Mouse (Mus musculus): ENCODE measurements around the gene Zfp131.
"Not testable (repeated sequence)": the region's sequence is repeated elsewhere in the genome, so short reads cannot be mapped to it uniquely, and the experiment has no call there.

Gene Zfp131

DNA sequence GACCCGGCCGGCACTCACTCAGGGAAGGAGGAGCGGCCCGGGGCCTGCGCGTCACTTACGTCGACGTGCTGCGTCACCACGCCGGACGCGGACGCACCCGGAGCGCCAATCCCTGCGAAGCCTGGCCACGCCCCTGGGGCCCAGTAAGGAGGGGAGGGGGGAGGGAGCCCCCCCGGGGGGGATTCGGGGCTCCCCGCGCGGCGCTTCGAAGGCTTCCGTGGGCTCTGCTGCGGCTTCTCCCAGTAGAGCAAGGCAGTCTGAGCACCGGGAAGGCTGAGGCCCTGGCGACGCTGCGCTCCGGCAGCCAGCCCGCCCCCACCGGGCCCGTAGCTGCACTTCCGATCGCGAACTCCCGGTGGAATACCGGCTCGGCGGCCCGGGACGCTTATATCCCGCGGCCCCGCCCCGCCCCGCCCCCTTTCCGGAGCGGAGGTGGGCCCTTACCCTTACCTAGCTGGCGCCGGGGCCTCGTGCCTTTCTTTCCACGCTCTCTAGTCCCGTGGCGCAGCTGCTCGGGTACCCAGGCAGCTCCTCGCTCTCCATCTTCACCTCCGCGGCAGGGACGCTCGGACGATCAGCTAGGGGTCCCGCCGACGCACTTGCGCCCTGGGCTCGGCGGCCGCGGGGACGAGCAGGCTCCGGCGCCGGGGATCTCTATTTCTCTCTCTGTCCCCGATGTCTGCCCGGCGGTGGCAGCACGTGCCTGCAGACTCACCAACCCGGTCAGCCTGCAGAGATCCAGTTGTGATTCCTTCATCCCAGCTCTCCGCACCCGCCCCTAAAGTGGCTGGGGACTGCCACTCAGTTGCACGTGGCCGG is at the start of gene Zfp131:
TSS of gene Zfp131 (minus strand) at position 129 of the 819 bp plus-strand sequence.
- peak; percentile 96 for DNase-seq (ENCODE audit: low spot score)

DNA sequence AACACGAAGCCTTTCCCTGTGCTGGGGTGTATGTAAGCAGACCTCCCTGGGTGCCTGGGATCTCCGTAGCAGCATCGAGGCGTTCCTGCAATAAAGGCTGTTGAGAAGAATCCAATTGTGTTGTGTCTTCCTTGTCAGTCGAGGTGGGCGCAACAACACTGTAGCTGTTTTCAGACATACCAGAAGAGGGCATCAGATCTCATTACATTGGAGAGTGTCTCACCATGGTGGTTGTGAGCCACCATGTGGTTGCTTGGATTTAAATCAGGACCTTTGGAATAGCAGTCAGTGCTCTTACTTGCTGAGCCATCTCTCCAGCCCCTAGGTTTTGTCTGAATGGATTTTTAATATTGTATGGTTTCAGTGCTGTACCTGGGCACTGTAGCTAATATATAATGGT is 49.3 kb upstream of the Zfp131 start:
- DNase-seq (ENCODE audit: low spot score) = peak; percentile 10

DNA sequence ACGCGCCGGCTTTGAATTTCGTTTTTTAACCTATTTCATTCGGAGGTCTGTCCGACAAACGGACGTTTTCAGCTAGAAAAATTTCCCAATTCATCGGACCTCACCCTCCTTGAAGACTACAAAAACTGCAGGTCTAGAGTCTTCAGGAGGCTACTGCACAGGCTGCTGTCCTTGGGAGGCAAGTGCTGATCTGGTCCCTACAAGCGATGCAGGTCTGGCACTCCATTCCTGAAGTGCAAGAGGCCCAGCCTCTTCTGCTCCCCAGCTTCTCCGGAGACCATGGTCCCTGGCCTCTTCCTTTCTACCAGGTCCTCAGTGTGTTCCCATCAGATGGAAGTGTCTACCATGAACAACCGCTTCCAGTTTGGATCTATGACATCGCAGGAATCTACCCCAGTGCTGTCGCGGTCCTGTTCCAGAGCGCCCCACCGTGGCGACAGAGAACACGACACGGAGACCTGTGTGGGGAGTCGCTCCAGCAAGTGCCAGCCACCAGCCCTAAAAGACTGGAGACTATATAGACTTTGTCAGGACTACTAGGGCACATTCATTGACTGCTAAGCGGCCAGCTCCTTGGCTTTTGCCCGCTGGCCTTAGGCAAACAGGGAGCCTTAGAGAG is 47.1 kb upstream of the Zfp131 start:
- DNase-seq (ENCODE audit: low spot score) = peak; percentile 69

DNA sequence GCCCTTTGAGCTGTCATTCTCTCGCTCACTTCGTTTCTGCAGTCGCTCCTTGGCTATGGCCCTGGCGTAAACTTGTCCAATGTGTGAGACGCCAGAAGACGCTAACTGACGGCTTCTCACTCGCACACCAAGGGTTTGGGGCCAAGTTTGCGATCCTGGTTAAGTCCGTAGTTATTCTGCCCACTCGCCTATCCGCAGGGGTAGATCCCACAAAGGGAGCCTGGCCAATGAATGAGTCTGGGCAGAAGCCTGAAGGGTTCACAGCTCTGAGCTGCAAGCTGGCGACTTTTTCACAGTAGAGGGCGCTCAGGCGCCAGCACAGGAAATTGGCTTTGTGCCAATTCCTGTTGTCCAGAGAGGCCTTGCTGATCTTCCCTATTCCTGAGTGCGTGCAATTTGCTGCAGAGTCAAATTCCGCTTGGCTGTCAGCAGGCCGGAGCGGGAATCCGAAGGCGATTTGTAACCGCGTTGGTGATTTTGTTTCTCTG is 45.7 kb upstream of the Zfp131 start:
- DNase-seq (ENCODE audit: low spot score) = peak; percentile 56

DNA sequence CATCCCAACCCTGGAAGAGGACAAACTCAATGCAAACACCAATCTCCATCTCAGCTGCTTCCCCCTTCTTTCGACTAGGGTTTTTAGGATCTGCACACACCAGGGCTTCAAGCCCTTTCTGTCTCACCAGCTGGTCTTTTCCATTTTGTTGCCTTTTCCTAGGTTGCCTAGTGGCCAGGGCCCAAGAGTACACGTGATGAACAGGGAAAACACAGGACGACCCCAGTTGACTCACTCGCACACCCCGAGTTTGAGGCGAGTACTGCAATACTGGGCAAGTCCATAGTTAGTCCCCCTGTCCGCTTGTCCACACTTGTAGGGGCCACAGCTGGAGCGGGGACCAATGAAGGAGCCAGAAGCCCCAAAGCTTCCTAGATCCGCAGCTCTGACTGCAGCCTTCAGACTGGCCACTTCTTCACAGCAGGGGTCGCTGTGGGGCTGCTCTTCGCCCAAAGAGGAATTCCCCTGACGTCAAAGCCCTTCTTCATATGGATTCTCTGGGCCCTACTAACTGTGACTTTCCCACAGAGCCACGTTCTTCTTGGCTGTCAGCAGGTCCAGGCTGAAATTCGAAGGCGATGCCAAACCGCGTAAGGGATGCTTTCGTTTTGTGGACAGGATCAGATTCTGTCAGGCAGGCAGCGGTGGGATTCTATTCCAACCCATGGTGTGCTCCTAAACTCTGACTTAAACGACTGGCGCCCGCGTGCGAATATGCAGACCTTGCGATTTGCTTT is 44.8 kb upstream of the Zfp131 start, which contains the start of gene D13Ertd608e:
TSS of gene D13Ertd608e (plus strand) at position 687 of the 737 bp plus-strand sequence.
- DNase-seq (ENCODE audit: low spot score) = peak; percentile 60

DNA sequence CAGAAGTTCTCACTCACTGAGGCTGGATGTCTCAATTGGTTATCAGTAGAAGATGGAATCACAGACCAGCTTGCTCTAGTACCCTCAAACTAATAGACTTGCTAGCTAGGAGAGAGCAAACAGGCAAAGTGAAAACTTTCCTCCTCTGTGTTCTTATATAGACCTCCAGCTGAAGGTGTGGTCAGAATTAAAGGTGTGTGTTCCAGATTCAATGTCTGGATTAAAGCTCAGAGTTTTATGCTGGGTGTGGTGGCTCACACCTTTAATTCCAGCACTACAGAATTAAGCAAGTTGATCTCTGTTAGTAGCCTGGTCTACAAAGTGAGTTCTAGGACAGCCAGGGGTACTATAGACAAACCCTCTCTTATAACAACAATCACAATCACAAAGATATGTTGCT is 39.4 kb upstream of the Zfp131 start, which contains the start of gene AF067063:
TSS of gene AF067063 (minus strand) at position 101 of the 400 bp plus-strand sequence.
- DNase-seq (ENCODE audit: low spot score) = not testable (repeated sequence)

DNA sequence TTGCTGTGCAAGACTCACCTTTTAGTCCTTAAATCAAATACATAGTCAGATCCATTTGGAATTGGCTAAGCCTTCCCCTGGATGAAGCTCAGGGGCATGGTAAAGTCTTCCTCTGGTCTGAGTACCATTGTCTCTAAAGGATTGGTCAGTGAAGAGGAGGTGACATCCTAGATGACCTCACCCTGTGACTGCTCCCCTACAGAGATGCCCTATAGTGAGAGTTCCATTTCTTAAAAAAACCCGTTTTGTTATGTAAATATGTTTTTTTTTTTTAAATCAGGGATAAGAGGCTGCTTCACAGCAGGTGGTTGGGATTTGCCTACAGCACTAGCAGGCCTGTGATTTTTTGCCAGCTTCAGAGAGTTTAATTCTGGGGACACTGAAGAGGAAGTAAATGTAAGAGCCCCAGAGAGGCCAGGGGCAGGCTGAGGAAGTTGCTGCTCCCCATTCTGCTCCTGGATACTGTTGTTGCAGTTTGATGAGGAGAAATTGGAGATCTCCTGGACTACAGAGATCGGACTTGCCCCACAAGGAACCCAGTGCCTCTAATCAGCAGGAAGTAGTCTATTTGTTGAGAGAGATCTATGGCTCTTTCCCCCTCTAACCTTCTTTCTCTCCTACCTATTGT is 27.0 kb upstream of the Zfp131 start:
- DNase-seq (ENCODE audit: low spot score) = no peak

DNA sequence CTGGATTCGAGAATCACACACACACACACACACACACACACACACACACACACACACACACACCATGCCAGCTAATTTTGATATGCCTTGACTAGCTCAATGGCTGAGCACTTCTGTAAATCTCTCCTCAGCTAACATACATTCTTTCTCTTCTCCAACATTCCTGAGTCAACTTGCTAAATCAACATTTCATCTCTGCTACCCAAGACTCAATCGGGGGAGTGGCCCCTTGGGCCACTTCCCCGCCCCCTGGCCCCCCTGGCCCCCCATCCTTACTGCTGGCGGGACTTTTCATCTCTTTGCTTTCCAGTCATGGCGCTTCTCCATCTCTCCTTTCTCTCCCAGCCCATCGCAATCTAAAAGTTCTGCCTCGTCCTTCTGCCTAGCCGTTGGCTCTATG is 26.1 kb upstream of the Zfp131 start:
- no peak for DNase-seq (ENCODE audit: low spot score)

DNA sequence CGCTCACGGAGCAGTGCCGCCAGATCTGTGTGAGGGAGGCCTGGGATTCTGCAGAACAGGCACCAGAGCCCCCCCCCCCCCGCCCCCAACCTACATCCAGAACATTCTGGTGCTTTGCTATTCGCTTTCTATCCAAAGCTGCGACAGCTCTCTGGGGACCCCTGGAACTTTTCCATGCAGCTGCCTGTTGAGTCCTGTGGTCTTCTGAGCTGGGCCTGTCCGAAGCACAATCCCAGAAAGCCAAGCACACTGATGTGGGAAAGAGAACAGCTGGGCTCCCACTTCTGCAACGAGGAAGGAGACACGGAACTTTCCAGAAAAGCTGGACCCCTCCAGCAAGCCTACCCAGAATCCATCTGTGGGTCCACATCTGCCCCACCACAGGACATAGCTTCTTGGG is 19.3 kb upstream of the Zfp131 start:
- no peak for DNase-seq (ENCODE audit: low spot score)

DNA sequence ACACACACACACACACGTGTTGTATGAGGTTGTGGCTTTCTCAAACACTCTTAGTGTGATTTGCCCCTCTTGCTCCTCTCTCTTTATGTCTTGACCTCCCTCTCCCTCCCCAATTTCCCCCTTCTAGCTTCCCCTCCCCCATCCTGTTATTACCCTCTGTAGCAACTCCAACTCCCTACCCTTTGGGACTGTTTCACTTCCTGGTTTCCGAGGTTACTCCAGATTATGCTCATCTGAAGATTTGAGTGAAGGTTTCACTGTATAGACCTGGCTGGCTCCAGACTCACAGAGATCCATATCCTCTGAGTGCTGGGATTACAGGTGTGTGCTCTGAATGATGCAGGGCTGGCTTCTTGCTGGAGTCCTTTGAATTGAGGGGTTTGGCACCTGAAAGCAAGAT is 18.2 kb upstream of the Zfp131 start:
- DNase-seq (ENCODE audit: low spot score) = no peak

DNA sequence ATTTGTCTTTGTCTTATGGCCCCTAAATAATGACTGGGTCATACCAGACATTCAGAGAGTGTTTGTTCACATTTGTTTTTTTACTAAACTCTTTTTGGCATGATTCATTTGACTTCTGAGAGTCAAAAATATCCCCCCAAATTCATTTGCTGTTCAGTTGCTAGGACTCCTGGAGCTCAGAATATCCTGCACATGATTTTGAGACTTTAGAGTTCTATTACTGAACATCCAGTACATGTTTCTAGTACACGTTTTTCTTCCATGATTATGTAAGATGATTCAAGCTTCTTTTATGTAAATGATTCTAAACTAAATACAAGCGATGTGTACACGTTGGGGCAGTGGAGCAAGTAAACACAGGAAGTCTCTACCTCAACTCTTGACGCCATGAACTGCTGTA is 7.0 kb upstream of the Zfp131 start:
- no peak for DNase-seq (ENCODE audit: low spot score)

DNA sequence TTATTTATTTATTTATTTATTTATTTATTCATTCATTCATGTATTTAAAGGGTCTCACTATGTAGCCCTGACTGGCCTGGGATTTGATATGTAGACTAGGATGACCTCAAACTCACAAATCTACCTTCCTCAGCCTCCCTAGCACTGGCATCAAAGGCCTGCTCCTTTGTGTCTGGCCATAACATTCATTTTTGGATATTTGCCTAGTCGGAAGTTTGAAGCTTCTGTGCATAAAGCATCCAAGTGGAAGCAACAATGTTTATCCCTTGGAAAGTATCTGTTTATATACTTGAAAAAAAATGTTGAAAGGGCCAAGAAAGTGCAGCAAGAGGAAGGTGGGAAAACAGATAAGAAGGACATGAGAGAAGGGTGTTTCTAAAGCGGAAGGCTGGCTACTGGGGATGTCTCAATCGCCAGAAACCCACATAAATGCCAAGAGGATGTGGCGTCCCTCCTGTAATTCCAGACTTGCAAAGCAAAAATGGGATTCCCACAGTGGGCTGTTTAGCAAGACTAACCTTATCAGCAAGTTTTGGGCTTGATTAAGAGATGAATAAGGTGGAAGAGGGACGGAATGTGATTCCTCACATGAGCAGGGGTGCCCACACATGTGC is 2.2 kb upstream of the Zfp131 start:
- DNase-seq (ENCODE audit: low spot score) = no peak

DNA sequence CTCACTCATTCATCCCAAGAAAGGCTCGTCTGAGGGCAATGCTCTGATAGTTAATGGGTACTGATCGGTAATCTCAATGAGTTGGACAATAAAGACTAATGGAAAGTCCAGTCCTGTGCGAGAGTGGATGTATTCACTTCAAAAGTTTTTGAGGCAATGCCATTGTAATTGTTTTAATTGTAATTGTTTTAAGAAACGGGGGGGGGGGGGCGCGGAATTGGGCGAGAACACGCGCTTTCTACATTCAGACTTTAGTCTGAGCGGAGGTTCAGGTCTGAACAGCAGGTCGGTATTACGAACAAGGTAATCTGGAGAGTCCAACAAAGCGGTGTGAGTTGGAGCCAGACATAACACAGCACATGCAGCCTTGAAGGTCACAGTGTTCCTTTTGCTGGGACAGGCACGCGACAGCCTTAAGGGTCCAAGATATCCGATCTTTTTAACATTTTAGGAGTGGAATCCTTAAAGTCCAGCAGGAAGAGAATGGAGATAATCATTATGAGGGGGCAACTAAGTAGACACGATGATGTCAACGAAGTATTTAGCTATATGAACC is 969 bp upstream of the Zfp131 start:
- peak; percentile 55 for DNase-seq (ENCODE audit: low spot score)

DNA sequence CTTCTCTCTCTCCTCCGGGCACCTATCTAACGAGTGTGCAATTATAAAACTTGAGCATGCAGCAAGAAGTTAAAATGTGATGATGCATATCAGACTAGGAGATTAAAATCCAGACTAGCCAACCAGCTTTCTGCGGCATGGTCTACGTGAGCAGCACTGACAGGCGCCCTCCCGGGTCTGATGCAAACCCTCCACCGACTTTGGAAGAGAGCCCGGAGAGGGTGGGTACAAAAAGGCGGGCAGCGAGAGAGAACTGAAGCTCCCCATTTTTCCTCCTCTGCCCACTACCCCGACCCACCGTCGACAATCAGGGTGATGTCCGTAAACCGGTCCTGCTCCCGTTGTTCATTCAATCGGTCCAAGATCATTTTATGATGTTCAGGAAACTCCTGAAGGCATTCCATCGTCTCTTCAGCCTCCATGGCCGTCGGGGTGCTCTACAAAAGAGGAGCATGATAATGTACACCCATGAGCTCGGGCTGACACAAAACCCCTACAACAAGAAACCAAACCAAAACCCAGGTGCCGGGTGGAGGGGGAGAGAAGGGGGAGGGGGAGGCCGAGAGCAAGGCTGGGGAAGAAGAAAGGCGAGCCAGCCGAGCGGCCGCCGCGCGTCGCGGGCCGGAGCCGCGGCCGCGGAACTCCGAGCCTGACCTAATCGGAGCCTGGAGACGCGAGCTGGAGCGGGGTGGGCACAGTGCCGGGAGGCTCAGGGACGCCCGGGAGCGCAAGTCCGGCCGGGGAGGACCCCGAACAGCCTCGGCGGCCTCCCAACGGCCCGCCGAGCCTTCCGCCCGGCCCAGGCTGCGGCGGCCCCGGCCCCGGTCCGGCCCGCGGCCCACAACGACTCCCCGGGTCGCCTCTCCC is 605 bp downstream of the Zfp131 start:
- DNase-seq (ENCODE audit: low spot score) = peak; percentile 59

DNA sequence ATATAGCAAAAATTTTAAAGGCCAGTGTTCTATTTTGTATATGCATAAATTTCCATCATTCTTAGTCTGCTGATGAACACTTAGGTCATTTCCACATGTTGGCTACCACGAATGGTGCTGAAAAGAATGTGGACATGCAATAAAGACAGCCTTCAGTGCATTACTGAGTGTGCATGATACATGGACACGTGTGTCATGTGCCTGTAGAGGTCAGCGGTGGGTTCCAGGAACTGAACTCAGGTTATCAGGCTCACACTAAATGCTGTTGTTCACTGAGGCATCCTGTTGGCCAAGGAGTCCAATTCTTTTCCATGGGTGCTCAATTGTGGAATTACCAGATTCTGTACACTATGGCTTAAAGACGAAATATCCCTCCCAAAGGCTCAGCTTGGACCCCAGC is 7.1 kb downstream of the Zfp131 start:
- DNase-seq (ENCODE audit: low spot score) = no peak

DNA sequence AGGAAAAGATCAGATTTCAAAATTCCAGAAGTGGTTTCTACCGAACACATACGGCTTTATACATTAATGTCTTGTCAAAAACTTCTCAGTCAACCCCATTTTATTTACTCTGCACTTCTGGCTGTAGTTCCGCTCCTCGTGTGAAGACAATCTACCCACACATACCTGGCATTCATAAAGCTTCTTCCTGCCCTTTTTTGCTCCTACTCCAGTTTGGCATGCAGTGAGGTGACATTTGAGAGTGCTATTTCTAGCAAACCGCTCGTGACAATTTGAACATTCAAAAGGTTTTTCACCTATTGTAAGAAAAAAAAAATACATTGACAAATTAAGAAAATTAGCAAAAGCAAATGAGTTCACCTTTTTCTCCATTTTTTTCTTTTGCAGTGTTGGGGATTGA is 22.1 kb downstream of the Zfp131 start:
- DNase-seq (ENCODE audit: low spot score) = no peak

DNA sequence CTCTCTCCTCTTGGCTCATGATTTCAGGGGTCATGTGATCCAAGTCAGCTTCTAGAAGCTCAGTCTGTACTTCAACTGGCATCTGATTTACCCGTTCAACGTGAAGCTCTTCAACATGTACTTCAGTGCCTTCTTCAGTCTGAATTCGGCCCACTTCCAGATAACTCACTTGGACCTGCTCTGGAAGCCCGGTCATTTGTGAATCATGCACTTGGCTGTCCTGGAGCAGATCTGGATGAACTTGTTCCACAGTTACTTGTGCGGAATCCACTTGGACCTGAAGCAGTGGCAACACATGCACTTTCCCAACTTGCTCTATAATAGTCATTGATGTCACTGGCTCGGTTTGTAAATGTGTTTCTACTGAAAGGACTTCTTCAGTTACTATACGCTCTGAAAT is 24.2 kb downstream of the Zfp131 start:
- DNase-seq (ENCODE audit: low spot score) = no peak

DNA sequence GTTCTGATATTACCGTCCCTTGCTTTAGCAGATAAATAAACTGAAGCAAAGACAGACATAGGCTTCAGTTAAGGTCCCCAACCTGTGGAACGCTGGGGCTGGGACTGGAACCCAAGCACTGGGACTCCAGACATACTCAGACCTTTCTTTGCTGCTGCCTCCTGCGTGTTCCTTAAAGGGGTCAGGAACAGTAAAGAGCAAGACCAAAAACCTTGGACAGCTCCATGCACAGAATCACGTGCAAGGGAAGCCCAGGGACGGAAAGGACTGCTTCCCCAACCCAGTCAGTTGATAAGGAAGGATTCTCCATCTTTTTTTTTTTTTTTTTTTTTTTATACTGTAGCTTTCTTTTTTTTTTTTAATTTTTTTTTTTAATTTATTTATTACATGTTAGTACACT is 33.9 kb downstream of the Zfp131 start:
- peak; percentile 50 for DNase-seq (ENCODE audit: low spot score)

DNA sequence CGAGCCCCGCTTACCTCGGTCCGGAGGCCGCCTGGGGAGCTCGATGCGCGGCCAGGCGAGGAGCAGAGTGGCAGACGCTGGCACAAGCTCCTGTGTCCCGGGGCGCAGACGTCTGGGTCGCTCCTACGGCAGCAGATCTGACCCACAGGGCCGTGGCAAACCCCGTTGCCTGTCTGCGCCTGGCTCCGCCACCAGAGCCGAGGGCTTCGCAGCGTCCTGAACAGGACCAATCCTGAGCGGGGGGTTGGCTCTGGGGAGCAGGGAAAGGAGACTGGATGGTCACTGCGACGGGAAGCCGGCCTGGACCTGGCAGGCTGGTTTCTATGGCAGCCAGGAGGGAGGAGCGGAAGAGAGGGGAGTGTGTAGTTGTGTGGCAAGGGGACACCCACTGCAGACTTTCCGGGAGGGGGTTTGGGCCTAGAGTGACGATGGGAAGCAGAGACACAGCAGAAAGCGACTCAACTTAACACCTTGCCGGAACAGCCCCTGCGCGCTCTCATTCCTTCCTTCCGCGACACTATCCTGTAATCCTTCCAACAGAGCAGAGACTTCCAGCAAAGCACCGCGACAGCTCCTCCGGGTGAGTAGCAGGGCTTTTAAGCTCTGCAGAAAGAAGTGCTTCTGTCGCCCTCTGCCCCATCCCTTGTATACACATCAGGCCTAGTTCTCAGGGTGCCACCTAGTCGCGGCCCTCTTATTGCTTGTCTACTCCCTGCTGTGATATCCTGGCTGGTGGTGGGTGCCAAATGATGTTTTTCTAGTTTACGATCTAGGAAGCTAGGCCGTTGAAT is 34.8 kb downstream of the Zfp131 start, which contains the start of gene Nim1k:
TSS of gene Nim1k (minus strand) at position 202 of the 791 bp plus-strand sequence.
- DNase-seq (ENCODE audit: low spot score) = peak; percentile 89

Data from embryo, embryonic 10.5 days (tissue).